9 mouse cellular contexts compared by ENCODE assay signal in the genomic region with DNA sequence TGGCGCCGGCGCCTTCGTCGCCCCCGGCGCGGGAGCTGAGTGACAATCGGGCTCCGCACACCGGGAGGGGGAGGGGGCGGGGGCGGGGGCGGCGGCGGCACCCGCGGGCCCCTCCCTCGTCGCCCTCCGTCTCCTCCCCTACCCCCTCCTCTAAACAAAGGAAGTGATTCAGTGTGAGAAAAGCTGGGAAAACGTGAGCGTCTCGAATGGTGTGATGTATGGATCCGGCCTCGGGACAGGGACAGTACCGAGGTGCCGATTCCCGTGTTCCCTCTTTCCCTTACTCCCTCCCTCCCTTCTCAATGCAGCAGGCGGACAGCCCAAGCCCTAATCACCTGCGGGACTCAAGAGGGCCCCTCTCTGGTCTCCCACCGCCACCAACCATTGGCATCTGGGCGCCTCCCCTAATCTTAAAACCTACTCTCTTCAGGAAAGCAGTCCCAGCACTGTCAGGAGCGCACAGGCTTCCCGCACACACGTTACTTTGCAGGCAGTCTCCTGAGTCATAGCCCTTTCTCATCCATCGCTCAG. TPM values are rescaled to one million over a fixed set of nuclear protein-coding genes. Genes with fewer than 3 reads are reported as not detected.
DNase-seq lines count a peak whose midpoint lies in the region; ATAC-seq and TF ChIP-seq lines count a peak whose summit lies in the region.
"Had no signal": no experiment of that assay in that cellular context is flagged by ENCODE, and none has a peak within 500 bp of the region (broad histone marks: within the 10 kb centered on the region; RNA-seq: fewer than 3 reads in every experiment).

Adora1 (minus strand) TSS at position 41 of the 531 bp plus-strand sequence.

- H3K4me2 ChIP-seq in neural tube, embryonic 12.5 days (replicated peaks) = peak within 1 kb of the TSS; percentile 85

- no peaks in the 10 kb centered on the region for H3K27me3 ChIP-seq in kidney, adult 2 months (replicated peaks; ENCODE audit: control insufficient read depth, insufficient read depth, low read length)
- peaks cover 52% of the 10 kb centered on the region for H3K27me3 ChIP-seq in neural tube, embryonic 12.5 days (replicated peaks)
- H3K27me3 ChIP-seq: Patski had no signal

- 5% methylated on average over 37 of the region's 37 CpGs for WGBS in kidney, adult 2 months
- WGBS in neural tube, embryonic 12.5 days = 1% methylated on average over 37 of the region's 37 CpGs

- no peak for TF ChIP-seq CTCF in kidney, adult 2 months (conservative IDR thresholded peaks at IDR 0.05; ENCODE audit: insufficient read depth, insufficient read length, low read depth, low read length)

- H3K9ac ChIP-seq in neural tube, embryonic 12.5 days = peak within 1 kb of the TSS; percentile 53

- DNase-seq in kidney, adult 2 months = no peak
- no peak for DNase-seq in kidney, adult 8-10 months
- DNase-seq in adrenal gland, adult 2 months = no peak
- DNase-seq in gonadal fat pad, adult 2 months (ENCODE audit: low read depth) = no peak
- no peak for DNase-seq in layer of hippocampus, postnatal 36 days
- no peak for DNase-seq in retina, postnatal 1 day
- DNase-seq in kidney, adult 9 months = no peak

- TF ChIP-seq POLR2A in kidney, adult 2 months (IDR thresholded peaks at IDR 0.05; ENCODE audit: low read depth, low read length) = no peak

- H3K4me3 ChIP-seq in kidney, adult 2 months (ENCODE audit: insufficient read depth, low read depth, low read length) = peak within 1 kb of the TSS; percentile 34
- peak within 1 kb of the TSS; percentile 41 for H3K4me3 ChIP-seq in neural tube, embryonic 12.5 days

- H3K27ac ChIP-seq in kidney, adult 2 months (ENCODE audit: insufficient read depth, low read depth, low read length) = no peak within 1 kb of the TSS
- H3K27ac ChIP-seq in neural tube, embryonic 12.5 days = no peak within 1 kb of the TSS

- ATAC-seq in neural tube, embryonic 12.5 days (ENCODE audit: low FRiP score, low read depth) = peak; percentile 46; the same call in 1 of the 2 replicates

- no peaks in the 10 kb centered on the region for H3K36me3 ChIP-seq in kidney, adult 2 months (ENCODE audit: control insufficient read depth, insufficient read depth, low read length)
- no peaks in the 10 kb centered on the region for H3K36me3 ChIP-seq in neural tube, embryonic 12.5 days

- no peaks in the 10 kb centered on the region for H3K9me3 ChIP-seq in neural tube, embryonic 12.5 days

- H3K4me1 ChIP-seq in kidney, adult 2 months (ENCODE audit: control insufficient read depth, insufficient read depth, low read length) = peaks cover 8% of the 10 kb centered on the region
- H3K4me1 ChIP-seq in neural tube, embryonic 12.5 days = peaks cover 22% of the 10 kb centered on the region

RNA-seq across cellular contexts. Expression of gene Adora1, which starts in this region (rescaled TPM):
- 13.5 and 16.6 TPM in 2 replicates for polyA plus RNA-seq in kidney, adult 2 months (2012; rRNA removed)
- 100 to 1,000 TPM; 110 to 198 TPM for total RNA-seq in adrenal gland, adult 2 months (2021)
- polyA plus RNA-seq in adrenal gland, adult 2 months (2012; rRNA removed) = 180 and 209 TPM in 2 replicates
- polyA plus RNA-seq in gonadal fat pad, adult 2 months (2012; rRNA removed) = 37.4 and 52.9 TPM in 2 replicates
- 100 to 1,000 TPM; 216 to 224 TPM for total RNA-seq in layer of hippocampus, postnatal 36 days (2021)
- polyA plus RNA-seq in neural tube, embryonic 12.5 days (2016; fragmentation: Nextera tagmentation; extraction: Ambion mirVana) = 5.5 TPM in 2 replicates
